Mouse (Mus musculus) testis, postnatal 14 days (tissue): ENCODE results near the gene Fto.

Experiments used
- DNase-seq: peaks from one replicate; pipeline ENCODE4 v3.0.0; 2021; ENCODE audit warnings: low spot score

Fto gene

GRCm38 (mm10) chr8:91390369-91391020 is 77.2 kb downstream of the Fto start:
- no peak for DNase-seq

GRCm38 (mm10) chr8:91392261-91392660 is 78.9 kb downstream of the Fto start:
- no peak for DNase-seq

DNA sequence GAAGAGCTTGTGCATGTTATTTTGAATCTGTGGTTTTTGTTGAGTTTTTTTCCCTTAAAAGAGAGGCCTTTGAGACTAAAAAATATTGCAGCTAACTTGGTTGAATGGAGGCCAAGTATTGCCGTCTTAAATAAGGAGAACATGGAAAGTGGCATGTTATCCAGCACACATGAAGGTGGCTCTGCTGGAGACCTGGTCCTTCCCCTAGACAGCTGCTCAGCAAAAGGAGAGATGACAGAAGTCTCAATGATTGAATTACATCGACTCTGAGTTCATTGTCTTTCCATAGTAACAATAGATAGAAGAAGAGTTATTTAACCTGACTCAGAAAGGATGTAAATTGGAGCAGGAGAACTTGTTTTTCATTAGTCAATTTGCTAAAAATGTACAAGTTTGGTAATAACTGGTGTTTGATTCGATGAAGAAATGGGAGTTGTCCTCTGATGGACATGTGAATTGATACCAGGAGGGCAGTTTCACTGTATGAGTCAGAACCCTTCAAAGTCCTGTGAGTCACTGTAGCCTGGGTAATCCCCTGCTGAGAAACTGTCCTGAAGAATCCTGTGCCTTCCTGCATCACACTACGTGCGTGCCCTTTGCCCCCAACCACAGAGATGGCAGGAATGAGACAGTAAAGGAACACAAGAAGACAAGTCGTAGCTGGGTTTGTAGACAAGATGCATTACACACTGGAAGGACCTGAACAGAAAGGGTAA is 82.2 kb downstream of the Fto start:
- DNase-seq = no peak

DNA sequence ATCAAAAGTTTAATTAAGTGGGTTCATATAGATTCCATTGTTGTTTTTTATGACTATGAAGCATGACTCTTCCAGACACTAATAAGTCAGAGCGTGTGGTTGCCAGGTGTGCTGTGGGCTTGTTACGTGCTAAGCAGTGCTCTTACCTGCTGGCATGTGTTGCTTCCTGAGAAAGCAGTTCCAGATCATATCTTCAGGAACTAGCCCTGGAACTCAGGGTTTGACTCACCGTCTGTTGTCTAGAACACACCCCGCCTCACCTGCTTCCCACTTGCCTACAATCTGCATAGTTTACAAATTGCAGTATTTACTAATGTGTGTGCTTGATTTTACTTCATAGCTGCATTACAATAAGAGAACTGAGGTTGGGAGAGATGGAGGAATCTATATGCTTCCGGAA is 84.7 kb downstream of the Fto start:
- DNase-seq = no peak

- DNase-seq = no peak
Observed at GRCm38 (mm10) chr8:91402980-91403975, 90.0 kb downstream of the Fto start.

GRCm38 (mm10) chr8:91404311-91404710 is 91.0 kb downstream of the Fto start:
- DNase-seq = no peak

DNA sequence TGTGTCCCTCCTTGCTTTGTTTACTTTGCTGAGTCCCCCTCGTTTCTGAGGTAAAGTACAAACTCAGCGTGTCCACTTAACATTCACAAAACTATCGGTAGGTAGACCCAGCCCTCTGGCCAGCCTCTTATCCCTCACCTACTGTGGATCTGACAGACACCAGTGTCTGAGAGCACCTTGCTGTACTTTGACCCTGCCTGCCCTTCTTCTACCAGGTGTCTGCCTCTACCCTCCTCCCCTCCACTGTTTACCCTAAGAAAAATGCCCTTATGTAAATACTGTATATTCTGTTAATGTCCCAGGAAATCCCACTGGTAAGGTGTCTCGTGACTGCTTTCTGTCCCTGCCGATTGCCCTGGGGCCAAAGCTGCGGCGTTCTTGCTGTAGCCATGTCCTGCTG is 91.8 kb downstream of the Fto start:
- DNase-seq = no peak

DNA sequence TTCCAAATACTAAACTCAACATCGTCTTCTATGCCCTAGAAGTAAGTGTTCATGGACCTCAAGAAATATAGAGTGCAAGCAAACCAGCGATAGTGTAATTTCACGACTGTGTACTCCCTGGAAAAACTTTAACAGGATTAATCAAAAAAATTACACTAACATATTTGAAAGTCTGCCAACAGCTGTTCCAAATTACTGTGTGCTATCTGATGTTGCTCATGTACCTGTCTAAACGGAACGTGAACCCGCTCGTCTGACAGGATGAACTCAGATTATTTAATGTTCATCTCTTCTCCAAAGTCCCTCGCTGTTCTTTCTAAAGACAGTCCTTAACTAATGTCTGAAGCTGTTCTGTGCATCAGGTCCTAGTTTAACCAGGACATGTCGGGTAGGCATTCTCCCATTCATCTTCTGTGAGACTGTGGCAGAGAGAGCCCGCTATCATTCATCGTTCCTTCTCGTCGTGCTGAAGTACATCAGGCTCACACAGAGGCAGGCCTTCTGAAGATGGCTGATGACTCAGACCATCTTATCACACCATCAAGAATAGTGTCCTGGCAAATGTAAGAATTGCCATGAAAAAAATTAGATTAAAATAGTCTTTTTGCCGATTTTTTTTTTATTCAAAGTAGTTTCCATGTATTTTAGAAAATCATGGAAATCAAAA is 93.4 kb downstream of the Fto start:
- no peak for DNase-seq

- no peak for DNase-seq
Observed at GRCm38 (mm10) chr8:91407880-91408279, 94.6 kb downstream of the Fto start.

DNA sequence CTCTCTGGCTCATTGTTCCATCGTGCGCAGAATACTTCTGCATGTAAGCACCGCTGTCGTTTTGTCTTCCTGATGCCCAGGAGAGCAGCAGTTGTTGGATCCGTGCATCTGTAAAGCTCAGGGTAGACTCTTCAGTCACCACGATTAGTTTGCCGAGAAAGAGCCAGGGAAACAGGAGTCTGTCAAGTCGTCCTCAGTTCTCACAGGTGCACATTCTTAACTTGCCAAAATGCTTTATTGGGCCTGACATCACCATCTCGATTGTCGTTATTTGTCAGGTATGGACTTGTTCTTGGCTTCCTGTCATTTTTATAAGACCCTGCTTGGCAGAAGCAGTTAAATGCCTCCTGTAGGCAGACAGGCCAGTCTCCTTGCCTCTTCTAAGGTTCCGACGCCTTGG is 96.7 kb downstream of the Fto start:
- no peak for DNase-seq

DNA sequence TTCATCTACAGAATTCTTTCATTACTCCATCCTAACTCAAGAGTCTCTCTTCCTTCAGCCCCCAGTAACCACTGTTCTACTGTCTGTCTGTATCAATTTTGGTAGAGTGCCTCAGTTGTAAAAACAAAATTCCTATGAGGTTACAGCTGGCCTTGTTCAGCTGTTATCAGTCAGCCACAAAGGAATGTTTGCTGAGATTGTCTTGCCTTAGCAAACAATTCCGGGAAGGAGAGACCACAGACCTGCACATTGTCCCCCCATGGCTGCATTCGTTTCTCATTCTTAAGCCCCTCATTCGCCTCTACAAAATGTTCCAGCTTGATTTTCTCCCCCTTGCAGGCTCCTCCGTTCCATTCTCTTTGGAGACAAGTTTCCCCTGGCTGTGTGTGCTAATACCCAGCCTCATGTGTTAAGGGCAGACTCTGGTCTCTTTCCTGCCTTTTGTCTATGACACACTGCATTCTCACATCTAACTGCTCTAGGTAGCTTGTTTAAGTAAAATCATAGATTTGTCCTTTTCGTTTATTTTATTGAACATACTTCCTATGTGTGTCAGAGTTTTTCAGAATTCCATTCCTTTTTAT is 111.3 kb downstream of the Fto start:
- no peak for DNase-seq

DNA sequence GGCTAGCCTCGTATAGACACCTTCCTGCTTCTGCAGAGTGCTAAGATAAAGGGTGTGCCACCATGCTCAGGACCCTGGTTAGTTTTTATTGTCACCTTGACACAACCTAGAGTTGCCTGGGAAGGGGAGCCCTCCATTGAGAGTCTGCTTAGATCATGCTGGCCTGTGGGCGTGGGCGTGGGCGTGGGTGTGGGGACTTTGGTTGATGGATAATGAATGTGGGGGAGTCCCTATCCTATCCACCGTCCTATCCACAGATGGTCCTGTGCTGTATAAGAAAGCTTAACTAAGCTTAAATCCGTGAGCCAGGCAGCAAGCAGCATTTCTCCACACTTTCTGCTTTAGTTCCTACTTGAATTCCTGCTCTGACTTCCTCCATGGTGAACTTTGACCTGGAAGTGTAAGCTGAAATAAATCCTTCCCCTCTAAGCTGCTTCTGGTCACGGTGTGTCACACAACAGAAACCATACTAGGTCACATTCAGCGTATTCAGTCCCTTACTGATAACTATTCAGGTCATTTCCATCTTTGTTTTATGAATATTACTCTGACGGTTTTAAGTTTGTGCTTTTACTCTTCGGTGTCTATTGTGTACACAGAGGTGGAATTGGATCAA is 112.0 kb downstream of the Fto start:
- DNase-seq = no peak

GRCm38 (mm10) chr8:91426496-91426895 is 113.2 kb downstream of the Fto start:
- no peak for DNase-seq

DNA sequence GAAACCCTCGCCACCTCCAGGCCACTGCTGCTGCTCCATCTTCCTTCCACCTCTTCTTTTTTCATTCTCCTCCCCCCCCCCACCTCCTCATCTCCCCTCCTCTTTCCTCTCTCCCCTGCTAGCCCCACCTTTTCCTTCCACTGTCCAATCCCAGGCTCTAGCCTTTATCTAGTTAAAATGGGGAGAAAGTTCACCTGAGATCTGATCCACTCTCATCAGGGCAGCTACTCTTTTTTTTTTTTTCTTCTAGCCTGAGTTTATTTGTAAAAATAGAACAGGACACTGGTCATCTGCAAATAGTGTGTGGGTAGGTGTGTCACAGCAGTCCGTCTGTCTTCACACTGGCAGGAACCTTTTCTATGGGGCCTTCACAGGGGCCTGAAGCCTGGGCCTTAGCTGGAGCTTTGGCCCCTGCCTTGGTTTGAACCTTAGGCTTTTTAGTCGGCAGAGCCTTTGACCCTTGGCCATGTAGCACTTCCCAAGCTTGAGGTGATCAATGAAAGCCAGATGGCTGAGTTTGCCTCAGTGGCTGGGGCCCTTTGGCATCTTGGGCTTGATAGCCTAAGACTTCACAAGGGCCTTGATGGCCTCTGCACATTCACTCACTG is 117.1 kb downstream of the Fto start:
- no peak for DNase-seq

- DNase-seq = no peak
Observed at GRCm38 (mm10) chr8:91436036-91436435, 122.7 kb downstream of the Fto start.

- DNase-seq = no peak
Observed at GRCm38 (mm10) chr8:91443911-91444310, 130.6 kb downstream of the Fto start.

GRCm38 (mm10) chr8:91444636-91445410 is 131.5 kb downstream of the Fto start:
- DNase-seq = no peak

DNA sequence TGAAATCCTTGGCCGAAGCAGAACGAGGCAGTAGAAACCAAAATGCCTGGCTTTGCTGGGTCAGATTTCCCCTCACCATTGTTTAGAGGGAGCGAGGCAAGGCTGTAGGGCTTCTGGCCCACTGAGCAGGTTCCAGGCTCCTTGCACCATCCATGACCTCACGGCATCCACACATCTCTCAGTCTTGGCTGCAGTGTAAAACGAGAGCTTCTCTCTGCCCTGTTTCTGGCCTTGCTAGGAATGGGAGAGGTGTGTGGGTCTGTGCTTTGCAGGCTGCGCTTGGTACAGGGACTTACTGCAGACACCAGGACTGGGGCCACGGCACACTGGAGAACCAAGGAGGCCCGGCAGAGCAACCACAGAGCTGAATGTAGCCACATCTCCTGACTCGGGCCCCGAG is 132.2 kb downstream of the Fto start:
- no peak for DNase-seq

DNA sequence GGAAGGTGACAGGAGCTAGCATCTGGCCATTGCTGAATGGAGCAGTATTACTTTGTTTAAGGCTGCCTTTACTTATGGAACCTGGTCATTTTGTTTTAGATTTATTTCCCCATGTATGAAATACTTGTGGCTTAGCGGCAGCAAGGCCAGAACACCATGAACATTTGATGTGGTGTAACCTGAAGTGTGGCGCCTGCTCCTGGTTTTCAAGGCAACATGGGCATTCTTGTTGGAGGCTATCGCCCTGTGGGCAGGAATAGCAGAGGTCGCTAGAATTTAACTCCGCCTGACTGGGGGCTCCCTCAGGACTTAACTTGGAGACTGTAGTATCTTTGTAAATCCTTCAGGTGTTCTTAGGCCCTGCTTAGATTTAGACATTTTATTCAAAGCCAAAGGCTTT is 132.7 kb downstream of the Fto start:
- no peak for DNase-seq

- no peak for DNase-seq
Observed at GRCm38 (mm10) chr8:91448667-91449329, 135.5 kb downstream of the Fto start.
